Mouse (Mus musculus): Measurements from ENCODE around the gene Elfn1. TPM values are rescaled to one million over a fixed set of nuclear protein-coding genes. Genes with fewer than 3 reads are reported as not detected.

Elfn1 gene
- total and polyA plus RNA-seq, 3 experiments, result 0.04 to 0.06 TPM; not detected in 1

- in situ Hi-C loops (cut with MboI; ENCODE audit: low pct_ligation_motif_present, low pct_unique_long_range_greater_than_20kb, low sequenced_read_pairs) (no loop called here), dilution Hi-C loops (cut with MboI; ENCODE audit: extremely low pct_ligation_motif_present, extremely low pct_unique_long_range_greater_than_20kb, low sequenced_read_pairs) (no loop called here)
- Histone ChIP-seq H3K4me1 (ENCODE audit: control insufficient read depth in 1 of 2, insufficient read depth in 2 of 2) (peaks cover 3 to 49% of the 10 kb centered on the region in 2 experiments; a peak in 3 of 4 replicates), H3K36me3 (replicated peaks in 1 of 2; ENCODE audit: control insufficient read depth in 1 of 2, insufficient read depth in 1 of 2, low read length in 1 of 2) (no peaks in the 10 kb centered on the region), H3K9me3 (replicated peaks; ENCODE audit: low read length) (no peaks in the 10 kb centered on the region), H3K9ac (ENCODE audit: insufficient read depth, low read depth) (no peak overlapping the region), H3K27ac (ENCODE audit: insufficient read depth, low read depth) (no peak overlapping the region), H3K4me2 (ENCODE audit: insufficient read depth, low read depth, poor library complexity, severe bottlenecking) (no peak overlapping the region), H3K4me3 (replicated peaks in 1 of 3; ENCODE audit: low read depth in 2 of 3, low read length in 2 of 3, poor library complexity in 1 of 3) (no peak overlapping the region), H3K27me3 (replicated peaks) (peaks cover 29% of the 10 kb centered on the region), H3K79me2 (replicated peaks; ENCODE audit: control insufficient read depth, extremely low read depth, insufficient read depth, poor library complexity, severe bottlenecking) (no peaks in the 10 kb centered on the region)
- peak; percentile 7 for DNase-seq (ENCODE audit: extremely low read depth)
- no peak for TF ChIP-seq IRF4 (IDR thresholded peaks at IDR 0.05; ENCODE audit: low read depth, low read length)
- no peak for TF ChIP-seq RAD21 (IDR thresholded peaks at IDR 0.05; ENCODE audit: low read depth, low read length)
- TF ChIP-seq POLR2A (IDR thresholded peaks at IDR 0.05; ENCODE audit: low read depth, low read length), result no peak
- no peak for TF ChIP-seq EP300 (IDR thresholded peaks at IDR 0.05; ENCODE audit: low read length)
- no peak for TF ChIP-seq MEF2A (IDR thresholded peaks at IDR 0.05; ENCODE audit: borderline replicate concordance, low read depth, low read length)
- TF ChIP-seq USF1 (IDR thresholded peaks at IDR 0.05; ENCODE audit: low read depth, low read length), result no peak
- TF ChIP-seq MYC (IDR thresholded peaks at IDR 0.05; ENCODE audit: low read depth, low read length), result no peak
- no peak for TF ChIP-seq CHD2 (IDR thresholded peaks at IDR 0.05; ENCODE audit: low read length)
- no peak for TF ChIP-seq RCOR1 (conservative IDR thresholded peaks at IDR 0.05; ENCODE audit: low read depth, low read length)
- no peak for TF ChIP-seq MAZ (IDR thresholded peaks at IDR 0.05; ENCODE audit: low read depth, low read length)
- TF ChIP-seq MAX (IDR thresholded peaks at IDR 0.05; ENCODE audit: low read length), result no peak
- TF ChIP-seq CTCF (conservative IDR thresholded peaks at IDR 0.05 in 1 of 2, IDR thresholded peaks at IDR 0.05 in 1 of 2; ENCODE audit: low read depth in 2 of 2, low read length in 2 of 2), result no peak
- no peak for TF ChIP-seq E2F4 (IDR thresholded peaks at IDR 0.05; ENCODE audit: insufficient replicate concordance, low read depth, low read length)
- TF ChIP-seq JUN (IDR thresholded peaks at IDR 0.05; ENCODE audit: insufficient read depth, low read depth, low read length), result no peak
- no peak for TF ChIP-seq SMC3 (IDR thresholded peaks at IDR 0.05; ENCODE audit: low read depth, low read length)
- TF ChIP-seq ETS1 (conservative IDR thresholded peaks at IDR 0.05; ENCODE audit: low read depth, low read length), result no peak
- no peak for TF ChIP-seq GABPA (IDR thresholded peaks at IDR 0.05; ENCODE audit: insufficient replicate concordance, low read depth, low read length)
- TF ChIP-seq PAX5 (IDR thresholded peaks at IDR 0.05; ENCODE audit: low read length), result no peak
- TF ChIP-seq SIN3A (IDR thresholded peaks at IDR 0.05; ENCODE audit: low read length), result no peak
These were observed 14.8 kb upstream of the Elfn1 start for GRCm38 (mm10) chr5:139892995-139893345.

GRCm38 (mm10) chr5:139894025-139894508 is 13.7 kb upstream of the Elfn1 start:
- dilution Hi-C loops (cut with MboI; ENCODE audit: extremely low pct_ligation_motif_present, extremely low pct_unique_long_range_greater_than_20kb, low sequenced_read_pairs), result no loop called here
- in situ Hi-C loops (cut with MboI; ENCODE audit: low pct_ligation_motif_present, low pct_unique_long_range_greater_than_20kb, low sequenced_read_pairs), result no loop called here
- peak; percentile 27 for DNase-seq (ENCODE audit: extremely low read depth)
- Histone ChIP-seq H3K36me3 (replicated peaks in 1 of 2; ENCODE audit: control insufficient read depth in 1 of 2, insufficient read depth in 1 of 2, low read length in 1 of 2) (no peaks in the 10 kb centered on the region), H3K27ac (ENCODE audit: insufficient read depth, low read depth) (no peak overlapping the region), H3K9ac (ENCODE audit: insufficient read depth, low read depth) (no peak overlapping the region), H3K4me2 (ENCODE audit: insufficient read depth, low read depth, poor library complexity, severe bottlenecking) (no peak overlapping the region), H3K27me3 (replicated peaks) (peaks cover 18% of the 10 kb centered on the region), H3K4me3 (replicated peaks in 1 of 3; ENCODE audit: low read depth in 2 of 3, low read length in 2 of 3, poor library complexity in 1 of 3) (no peak overlapping the region), H3K79me2 (replicated peaks; ENCODE audit: control insufficient read depth, extremely low read depth, insufficient read depth, poor library complexity, severe bottlenecking) (no peaks in the 10 kb centered on the region), H3K4me1 (ENCODE audit: control insufficient read depth in 1 of 2, insufficient read depth in 2 of 2) (peaks cover 3 to 56% of the 10 kb centered on the region in 2 experiments; a peak in 3 of 4 replicates), H3K9me3 (replicated peaks; ENCODE audit: low read length) (no peaks in the 10 kb centered on the region)
- TF ChIP-seq MAFK (IDR thresholded peaks at IDR 0.05; ENCODE audit: insufficient replicate concordance, low read length), result no peak
- TF ChIP-seq PAX5 (IDR thresholded peaks at IDR 0.05; ENCODE audit: low read length), result no peak
- no peak for TF ChIP-seq ZNF384 (IDR thresholded peaks at IDR 0.05; ENCODE audit: low read depth, low read length)
- no peak for TF ChIP-seq NRF1 (IDR thresholded peaks at IDR 0.05; ENCODE audit: low read depth, low read length)
